In the genomic region with DNA sequence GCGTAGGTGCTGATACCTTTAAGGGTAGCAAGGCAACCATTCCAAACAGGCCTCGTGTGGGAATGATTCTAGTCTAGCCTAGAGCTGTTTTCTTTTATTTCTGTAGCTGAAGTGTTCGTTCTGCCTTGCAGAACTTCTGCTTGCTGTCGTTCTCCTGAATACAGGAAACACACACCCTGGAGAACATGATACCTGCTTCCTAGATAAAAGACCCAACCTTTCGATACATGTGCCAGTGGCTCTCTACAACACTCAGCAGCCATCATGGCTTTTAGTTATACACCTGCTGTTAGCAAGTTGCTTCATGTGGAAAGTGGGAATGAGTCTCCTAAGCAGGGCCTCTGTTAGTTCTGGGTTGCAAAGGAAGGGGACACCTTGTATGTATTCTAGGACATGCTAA, we compare ENCODE assay signal across 19 mouse cellular contexts. TPM values are rescaled to one million over a fixed set of nuclear protein-coding genes. Genes with fewer than 3 reads are reported as not detected.
DNase-seq lines count a peak whose midpoint lies in the region; ATAC-seq and TF ChIP-seq lines count a peak whose summit lies in the region.
"Had no signal": no experiment of that assay in that cellular context is flagged by ENCODE, and none has a peak within 500 bp of the region (broad histone marks: within the 10 kb centered on the region; RNA-seq: fewer than 3 reads in every experiment).

No protein-coding gene starts in this region.

- H3K27me3 ChIP-seq in heart, embryonic 12.5 days (replicated peaks): no peaks in the 10 kb centered on the region
- H3K27me3 ChIP-seq in MEL (ENCODE audit: control insufficient read depth in 1 of 2, insufficient read depth in 2 of 2, low read length in 2 of 2): no peaks in the 10 kb centered on the region
- H3K27me3 ChIP-seq in small intestine, adult 2 months (ENCODE audit: control insufficient read depth, insufficient read depth, low read length): no peaks in the 10 kb centered on the region
- H3K27me3 ChIP-seq: embryonic facial prominence, embryonic 15.5 days; heart, embryonic 13.5 days; hindbrain, embryonic 12.5 days; Patski had no signal

- H3K4me1 ChIP-seq in heart, embryonic 12.5 days (replicated peaks): peaks cover 16% of the 10 kb centered on the region
- H3K4me1 ChIP-seq in MEL (ENCODE audit: control insufficient read depth in 1 of 2, insufficient read depth in 2 of 2, low read length in 2 of 2): peaks cover 32 to 44% of the 10 kb centered on the region in 2 experiments
- peaks cover 31% of the 10 kb centered on the region for H3K4me1 ChIP-seq in small intestine, adult 2 months (ENCODE audit: control insufficient read depth, insufficient read depth, insufficient read length, low read length)
- H3K4me1 ChIP-seq: embryonic facial prominence, embryonic 15.5 days; forebrain, embryonic 10.5 days; hindbrain, embryonic 12.5 days had no signal

- ATAC-seq in heart, embryonic 12.5 days (ENCODE audit: insufficient number of reproducible peaks, low FRiP score): no peak
- ATAC-seq: forebrain, embryonic 14.5 days; hindbrain, embryonic 16.5 days; Patski had no signal

- no peak; a peak in 1 of 4 replicates for TF ChIP-seq POLR2A in MEL (IDR thresholded peaks at IDR 0.05; ENCODE audit: control insufficient read depth in 1 of 2, insufficient read depth in 1 of 2, low read depth in 1 of 2, low read length in 2 of 2, poor library complexity in 1 of 2)
- TF ChIP-seq POLR2A in small intestine, adult 2 months (IDR thresholded peaks at IDR 0.05; ENCODE audit: low read depth, low read length): no peak

- 62% methylated on average over 5 of the region's 5 CpGs for WGBS in heart, embryonic 12.5 days
- WGBS in small intestine, adult 2 months: 67% methylated on average over 5 of the region's 5 CpGs

- H3K9me3 ChIP-seq in heart, embryonic 12.5 days (replicated peaks): no peaks in the 10 kb centered on the region
- H3K9me3 ChIP-seq in MEL (replicated peaks; ENCODE audit: insufficient read depth, low read length): no peaks in the 10 kb centered on the region
- H3K9me3 ChIP-seq: embryonic facial prominence, embryonic 15.5 days; forebrain, embryonic 10.5 days; heart, embryonic 13.5 days; hindbrain, embryonic 12.5 days had no signal

- TF ChIP-seq CTCF in layer of hippocampus, adult 2 months (conservative IDR thresholded peaks at IDR 0.05): no peak
- TF ChIP-seq CTCF in MEL (IDR thresholded peaks at IDR 0.05 in 2 of 3, conservative IDR thresholded peaks at IDR 0.05 in 1 of 3; ENCODE audit: control insufficient read depth in 1 of 3, insufficient read depth in 1 of 3, low read depth in 2 of 3, low read length in 3 of 3, poor library complexity in 1 of 3, severe bottlenecking in 1 of 3): no peak
- TF ChIP-seq CTCF in small intestine, adult 2 months (IDR thresholded peaks at IDR 0.05; ENCODE audit: extremely low read depth, insufficient read length, insufficient replicate concordance, low read depth, low read length): no peak

- TF ChIP-seq RAD21 in MEL (IDR thresholded peaks at IDR 0.05; ENCODE audit: low read depth, low read length): no peak

- H3K79me2 ChIP-seq in MEL (ENCODE audit: control insufficient read depth, insufficient read depth, low read length, poor library complexity): no peaks in the 10 kb centered on the region

- DNase-seq in heart, adult 11 months: peak; percentile 39
- DNase-seq in layer of hippocampus, adult 2 months (ENCODE audit: low spot score in 2 of 2): no peak
- DNase-seq in layer of hippocampus, adult 11-12 months (ENCODE audit: low spot score): no peak
- no peak for DNase-seq in MEL (ENCODE audit: low read depth, low spot score)
- DNase-seq in embryo, embryonic 11 days: no peak
- DNase-seq: adrenal gland, postnatal 14 days; cerebellum, adult 18-20 months; cerebellum, adult 9-11 months; heart, postnatal 4 days had no signal

- H3K4me2 ChIP-seq in heart, embryonic 12.5 days: no peak overlapping the region
- H3K4me2 ChIP-seq: embryonic facial prominence, embryonic 15.5 days; heart, embryonic 13.5 days; hindbrain, embryonic 12.5 days had no signal

- H3K27ac ChIP-seq in heart, embryonic 12.5 days (ENCODE audit: poor library complexity, severe bottlenecking): no peak overlapping the region
- peak overlapping the region; percentile 58; the same call in 1 of the 2 replicates for H3K27ac ChIP-seq in layer of hippocampus, adult 2 months
- H3K27ac ChIP-seq in MEL (ENCODE audit: control insufficient read depth, low read depth, low read length): peak overlapping the region; percentile 3; the same call in 1 of the 2 replicates
- H3K27ac ChIP-seq in small intestine, adult 2 months (ENCODE audit: insufficient read depth, low read depth, low read length): peak overlapping the region; percentile 83
- H3K27ac ChIP-seq: embryonic facial prominence, embryonic 15.5 days; forebrain, embryonic 10.5 days; heart, embryonic 13.5 days; hindbrain, embryonic 12.5 days had no signal

- H3K36me3 ChIP-seq in heart, embryonic 12.5 days: no peaks in the 10 kb centered on the region
- H3K36me3 ChIP-seq in MEL (ENCODE audit: control insufficient read depth in 1 of 2, insufficient read depth in 2 of 2, low read length in 2 of 2): peaks cover 0 to 45% of the 10 kb centered on the region in 2 experiments; a peak in 2 of 4 replicates
- no peaks in the 10 kb centered on the region for H3K36me3 ChIP-seq in small intestine, adult 2 months (ENCODE audit: control insufficient read depth, insufficient read depth, low read length)
- H3K36me3 ChIP-seq: embryonic facial prominence, embryonic 15.5 days; forebrain, embryonic 10.5 days; heart, embryonic 13.5 days; hindbrain, embryonic 12.5 days had no signal

- no peak overlapping the region for H3K4me3 ChIP-seq in heart, embryonic 12.5 days
- H3K4me3 ChIP-seq in layer of hippocampus, adult 2 months: no peak overlapping the region
- H3K4me3 ChIP-seq in MEL (ENCODE audit: control insufficient read depth in 1 of 2, insufficient read depth in 1 of 2, low read depth in 2 of 2, low read length in 2 of 2): no peak overlapping the region
- H3K4me3 ChIP-seq in small intestine, adult 2 months (ENCODE audit: low read depth, low read length): no peak overlapping the region
- H3K4me3 ChIP-seq: embryonic facial prominence, embryonic 15.5 days; erythroblast, embryonic 14.5 days; forebrain, embryonic 10.5 days; heart, embryonic 13.5 days; hindbrain, embryonic 12.5 days had no signal

- H3K9ac ChIP-seq in heart, embryonic 12.5 days: no peak overlapping the region
- H3K9ac ChIP-seq in MEL (ENCODE audit: control insufficient read depth, low read depth, low read length, poor library complexity, severe bottlenecking): no peak overlapping the region
- H3K9ac ChIP-seq: embryonic facial prominence, embryonic 15.5 days; heart, embryonic 13.5 days; hindbrain, embryonic 12.5 days had no signal

- TF ChIP-seq EP300 in MEL (IDR thresholded peaks at IDR 0.05; ENCODE audit: low read depth in 1 of 2, low read length in 2 of 2): peak; percentile 31 to 60; a peak in 3 of 4 replicates

TF ChIP-seq in MEL, 35 proteins besides CTCF, POLR2A, EP300 and RAD21:
- TF ChIP-seq GATA1 (IDR thresholded peaks at IDR 0.05; ENCODE audit: low read depth, low read length) (peak; percentile 56), TCF12 (IDR thresholded peaks at IDR 0.05; ENCODE audit: low read depth, low read length) (0 out of 2 replicates have a peak, but pooled peaks have one; percentile 18), MYC (IDR thresholded peaks at IDR 0.05; ENCODE audit: low read depth, low read length) (peak; percentile 75; the same call in 1 of the 2 replicates), POLR2AphosphoS5 (IDR thresholded peaks at IDR 0.05; ENCODE audit: borderline replicate concordance, low read depth, low read length) (no peak), CHD2 (IDR thresholded peaks at IDR 0.05; ENCODE audit: low read length) (no peak), SIN3A (IDR thresholded peaks at IDR 0.05; ENCODE audit: low read length) (no peak)

RNA-seq across cellular contexts. Expression of gene Cd34, which starts 55.6 kb away (rescaled TPM):
- polyA plus RNA-seq in heart, embryonic 12.5 days (2016; fragmentation: Nextera tagmentation; extraction: Ambion mirVana): 86.2 and 91.5 TPM in 2 replicates
- 10 to 100 TPM; 25.5 to 26.5 TPM for total RNA-seq in layer of hippocampus, adult 2 months (2021)
- total RNA-seq in MEL (2012; rRNA removed): 0.10 TPM in 1 of 2 replicates, not detected in the other
- polyA plus RNA-seq in MEL (2012; ENCODE audit: insufficient read depth in 1 of 2, insufficient read length in 2 of 2, low read depth in 1 of 2, low replicate concordance in 2 of 2, missing spikeins in 1 of 2): under 1 TPM in 1 of 2 experiments, not detected in 1; 0.14 TPM
- 4.5 and 5.8 TPM in 2 replicates for polyA plus RNA-seq in small intestine, adult 2 months (2012; rRNA removed)

Comparison
In these comparisons a context has a peak if more than half of its experiments do, and no peak if none do; other contexts are left out.
1. RNA of gene Cd34, which starts 55.6 kb away (polyA plus RNA-seq): 86.2 to 91.5 TPM in heart, embryonic 12.5 days; 4.5 to 5.8 TPM in small intestine, adult 2 months and 0.14 TPM in MEL; every median in the first group is over 10 times any median in the second.